Mouse (Mus musculus): ENCODE data around the gene Fam3b. TPM values are rescaled to one million over a fixed set of nuclear protein-coding genes. Genes with fewer than 3 reads are reported as not detected.
A peak's percentile ranks its signal among the peaks of the same experiment; 100 is the strongest.

Fam3b gene
- polyA plus RNA-seq, 1 experiment: 2.4 TPM

GRCm38 (mm10) chr16:97475581-97475980 lies 39.0 kb downstream of the Fam3b start:
- Histone ChIP-seq H3K4me1 (ENCODE audit: control insufficient read depth, insufficient read depth, low read length) (no peaks in the 10 kb centered on the region; the same call in 1 of the 2 replicates), H3K4me3 (replicated peaks; ENCODE audit: control insufficient read depth, low read depth, low read length) (no peak overlapping the region), H3K27ac (ENCODE audit: control insufficient read depth, insufficient read depth, low read depth, low read length, poor library complexity) (no peak overlapping the region)
- no peak for TF ChIP-seq CTCF (IDR thresholded peaks at IDR 0.05; ENCODE audit: control insufficient read depth, insufficient read depth, low read length)
- TF ChIP-seq POLR2A (IDR thresholded peaks at IDR 0.05; ENCODE audit: borderline replicate concordance, control insufficient read depth, low read depth, low read length): no peak
- WGBS: 75% methylated on average over 3 of the region's 3 CpGs

DNA sequence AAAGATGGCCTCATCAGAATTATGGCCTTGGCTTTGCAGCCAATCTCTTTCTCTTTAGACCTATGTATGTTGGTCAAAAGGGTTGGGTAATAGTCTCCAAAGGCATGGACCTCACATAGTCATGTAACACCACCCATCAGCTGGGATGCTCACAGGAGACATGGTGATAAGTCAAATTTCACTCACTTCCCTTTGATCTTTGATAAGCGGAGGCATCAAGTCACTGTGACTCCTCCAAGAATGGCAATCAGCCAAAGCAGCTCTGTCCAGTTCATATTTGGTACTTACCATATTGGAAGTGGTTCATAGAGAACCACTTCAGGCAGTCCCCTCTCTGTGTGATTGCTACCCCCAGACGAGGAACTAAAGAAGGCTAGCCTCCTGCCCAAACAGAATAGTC lies 39.9 kb downstream of the Fam3b start:
- 65% methylated on average over 2 of the region's 2 CpGs for WGBS
- TF ChIP-seq POLR2A (IDR thresholded peaks at IDR 0.05; ENCODE audit: borderline replicate concordance, control insufficient read depth, low read depth, low read length): no peak
- no peak for TF ChIP-seq CTCF (IDR thresholded peaks at IDR 0.05; ENCODE audit: control insufficient read depth, insufficient read depth, low read length)
- Histone ChIP-seq H3K27ac (ENCODE audit: control insufficient read depth, insufficient read depth, low read depth, low read length, poor library complexity) (no peak overlapping the region), H3K4me1 (ENCODE audit: control insufficient read depth, insufficient read depth, low read length) (no peaks in the 10 kb centered on the region; the same call in 1 of the 2 replicates), H3K4me3 (replicated peaks; ENCODE audit: control insufficient read depth, low read depth, low read length) (no peak overlapping the region)

DNA sequence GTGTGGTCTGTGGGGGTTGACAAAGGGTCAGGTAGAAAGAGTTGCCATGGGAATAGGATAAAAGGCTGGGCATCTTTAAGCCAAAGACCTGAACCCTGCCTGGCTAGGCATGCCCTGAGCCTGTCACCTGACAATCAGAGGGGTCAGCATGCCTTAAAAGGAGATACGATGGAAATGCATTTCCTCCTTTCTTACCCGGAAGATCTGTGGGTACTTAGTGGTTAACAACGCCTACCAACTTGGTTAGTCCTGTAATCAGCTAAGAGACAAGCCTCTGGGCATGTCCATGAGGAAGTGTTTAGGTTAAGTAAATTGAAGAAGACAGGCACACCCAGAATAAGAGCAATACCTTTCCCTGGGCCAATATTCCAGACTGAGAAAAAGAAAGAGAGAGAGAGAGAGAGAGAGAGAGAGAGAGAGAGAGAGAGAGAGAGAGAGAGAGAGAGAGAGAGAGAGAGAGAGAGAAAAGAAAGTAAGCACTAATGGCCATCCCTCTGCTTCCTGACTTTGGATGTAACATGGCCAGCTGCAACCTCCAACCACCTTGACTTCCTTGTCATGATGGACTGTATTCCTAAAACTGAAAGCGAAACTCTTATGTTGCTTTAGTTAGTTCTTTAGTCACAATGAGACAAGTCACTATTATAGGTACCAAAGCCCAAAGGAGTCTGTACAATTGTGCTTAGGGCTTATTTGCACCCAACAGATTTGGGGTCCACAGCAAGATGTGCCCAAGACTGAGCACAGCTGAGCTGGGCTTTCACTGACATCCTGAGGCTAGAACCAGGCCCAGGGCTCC lies 46.4 kb downstream of the Fam3b start:
- 28% methylated on average over 4 of the region's 4 CpGs for WGBS
- no peak overlapping the region for H3K27ac ChIP-seq (ENCODE audit: control insufficient read depth, insufficient read depth, low read depth, low read length, poor library complexity)
- no peak overlapping the region for H3K4me3 ChIP-seq (replicated peaks; ENCODE audit: control insufficient read depth, low read depth, low read length)
- peaks cover 3% of the 10 kb centered on the region for H3K4me1 ChIP-seq (ENCODE audit: control insufficient read depth, insufficient read depth, low read length)
- no peak for TF ChIP-seq CTCF (IDR thresholded peaks at IDR 0.05; ENCODE audit: control insufficient read depth, insufficient read depth, low read length)
- no peak for TF ChIP-seq POLR2A (IDR thresholded peaks at IDR 0.05; ENCODE audit: borderline replicate concordance, control insufficient read depth, low read depth, low read length)

GRCm38 (mm10) chr16:97467472-97467871 lies 47.1 kb downstream of the Fam3b start:
- Histone ChIP-seq H3K27ac (ENCODE audit: control insufficient read depth, insufficient read depth, low read depth, low read length, poor library complexity) (no peak overlapping the region), H3K4me3 (replicated peaks; ENCODE audit: control insufficient read depth, low read depth, low read length) (no peak overlapping the region), H3K4me1 (ENCODE audit: control insufficient read depth, insufficient read depth, low read length) (peaks cover 3% of the 10 kb centered on the region)
- WGBS: 63% methylated on average over 3 of the region's 3 CpGs
- TF ChIP-seq POLR2A (IDR thresholded peaks at IDR 0.05; ENCODE audit: borderline replicate concordance, control insufficient read depth, low read depth, low read length) (no peak), CTCF (IDR thresholded peaks at IDR 0.05; ENCODE audit: control insufficient read depth, insufficient read depth, low read length) (no peak)

DNA sequence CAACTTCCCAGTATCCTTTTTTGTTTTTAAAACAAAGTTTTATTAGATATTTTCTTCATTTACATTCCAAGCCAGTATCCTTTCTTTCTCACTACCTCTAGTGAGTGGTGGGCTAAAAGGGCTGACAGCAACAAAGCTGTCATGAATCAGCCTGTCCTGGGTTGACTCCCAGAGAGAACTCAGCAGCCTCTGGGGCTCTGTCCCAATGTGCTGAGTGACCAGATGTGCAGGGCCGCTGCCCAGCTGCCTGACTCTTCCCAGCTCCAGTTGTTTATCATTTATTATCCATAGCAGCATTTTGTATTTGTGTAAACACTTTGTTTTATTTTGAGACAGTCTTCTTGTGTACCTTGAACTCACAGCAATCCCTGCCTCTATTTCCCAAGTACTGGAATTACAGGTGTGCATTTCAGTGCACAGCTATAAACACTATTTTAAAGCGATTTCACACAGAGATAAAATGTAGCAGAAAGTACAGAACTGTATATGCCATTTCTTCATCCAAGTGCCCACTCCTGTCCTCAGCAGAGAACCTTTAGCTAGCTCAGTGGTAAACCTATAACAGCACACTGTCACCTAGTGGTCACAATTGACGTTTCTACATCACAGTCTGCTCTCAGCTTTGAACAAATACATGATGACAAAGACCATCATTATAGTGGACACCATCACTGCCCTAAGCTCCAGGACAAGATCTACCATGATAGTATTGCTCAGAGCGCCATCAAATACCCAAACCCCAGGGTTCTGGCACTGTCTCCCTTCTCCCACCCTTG lies 48.2 kb downstream of the Fam3b start:
- TF ChIP-seq POLR2A (IDR thresholded peaks at IDR 0.05; ENCODE audit: borderline replicate concordance, control insufficient read depth, low read depth, low read length): no peak
- no peak for TF ChIP-seq CTCF (IDR thresholded peaks at IDR 0.05; ENCODE audit: control insufficient read depth, insufficient read depth, low read length)
- H3K4me3 ChIP-seq (replicated peaks; ENCODE audit: control insufficient read depth, low read depth, low read length): no peak overlapping the region
- peaks cover 3% of the 10 kb centered on the region for H3K4me1 ChIP-seq (ENCODE audit: control insufficient read depth, insufficient read depth, low read length)
- 54% methylated on average over 4 of the region's 4 CpGs for WGBS
- no peak overlapping the region for H3K27ac ChIP-seq (ENCODE audit: control insufficient read depth, insufficient read depth, low read depth, low read length, poor library complexity)

GRCm38 (mm10) chr16:97462481-97463181 lies 52.0 kb downstream of the Fam3b start, which contains the start of gene Mx1:
Gene Mx1, minus strand, starts transcription at chr16:97462907.
- peak within 1 kb of the TSS; percentile 39 for H3K4me3 ChIP-seq (replicated peaks; ENCODE audit: control insufficient read depth, low read depth, low read length)
- H3K27ac ChIP-seq (ENCODE audit: control insufficient read depth, insufficient read depth, low read depth, low read length, poor library complexity): peak within 1 kb of the TSS; percentile 20
- 12% methylated on average over 4 of the region's 4 CpGs for WGBS
- TF ChIP-seq POLR2A (IDR thresholded peaks at IDR 0.05; ENCODE audit: borderline replicate concordance, control insufficient read depth, low read depth, low read length): no peak
- no peak for TF ChIP-seq CTCF (IDR thresholded peaks at IDR 0.05; ENCODE audit: control insufficient read depth, insufficient read depth, low read length)
- no peaks in the 10 kb centered on the region; the same call in none of the 2 replicates for H3K4me1 ChIP-seq (ENCODE audit: control insufficient read depth, insufficient read depth, low read length)

DNA sequence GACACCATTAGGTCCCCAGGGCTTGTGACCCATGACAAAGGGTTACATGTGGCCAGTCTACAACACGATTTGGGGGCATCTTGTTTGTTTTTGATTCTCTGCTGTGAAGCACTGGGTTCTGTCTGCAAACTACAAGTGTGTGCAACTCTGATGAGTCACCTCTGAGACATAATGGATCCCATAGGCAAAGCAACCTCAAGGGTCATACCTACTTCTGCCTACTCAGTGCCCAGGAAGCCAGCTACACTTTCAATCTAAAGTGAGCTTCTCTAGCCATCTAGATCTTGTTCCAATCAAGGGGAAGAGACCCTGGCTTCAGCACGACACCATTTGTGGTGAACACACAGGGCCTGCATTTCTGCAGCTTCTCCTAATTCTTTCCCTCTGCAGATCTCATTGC lies 53.3 kb downstream of the Fam3b start:
- Histone ChIP-seq H3K4me3 (replicated peaks; ENCODE audit: control insufficient read depth, low read depth, low read length) (peak overlapping the region; percentile 21), H3K4me1 (ENCODE audit: control insufficient read depth, insufficient read depth, low read length) (no peaks in the 10 kb centered on the region; the same call in 1 of the 2 replicates), H3K27ac (ENCODE audit: control insufficient read depth, insufficient read depth, low read depth, low read length, poor library complexity) (no peak overlapping the region)
- 53% methylated on average over 2 of the region's 2 CpGs for WGBS
- no peak for TF ChIP-seq POLR2A (IDR thresholded peaks at IDR 0.05; ENCODE audit: borderline replicate concordance, control insufficient read depth, low read depth, low read length)
- no peak for TF ChIP-seq CTCF (IDR thresholded peaks at IDR 0.05; ENCODE audit: control insufficient read depth, insufficient read depth, low read length)

DNA sequence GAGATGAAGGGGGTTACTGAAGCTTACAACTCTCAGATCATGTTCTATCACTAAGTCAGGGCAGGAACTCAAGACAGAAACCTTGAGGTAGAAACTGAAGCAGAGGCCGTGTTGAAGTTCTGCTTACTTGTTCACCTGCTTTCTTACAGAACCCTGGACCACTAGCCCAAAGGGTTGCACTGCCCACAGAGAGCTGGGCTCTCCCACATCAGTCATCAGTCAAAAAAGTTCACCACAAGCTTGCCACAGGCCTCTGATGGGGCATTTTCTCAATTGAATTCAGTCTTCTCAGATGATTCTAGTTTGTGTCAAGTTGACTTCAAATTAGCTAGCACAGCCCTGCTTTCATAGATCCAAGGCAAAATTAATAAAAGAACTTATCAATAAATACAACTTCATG lies 54.8 kb downstream of the Fam3b start:
- H3K4me1 ChIP-seq (ENCODE audit: control insufficient read depth, insufficient read depth, low read length): no peaks in the 10 kb centered on the region; the same call in 1 of the 2 replicates
- H3K4me3 ChIP-seq (replicated peaks; ENCODE audit: control insufficient read depth, low read depth, low read length): no peak overlapping the region
- WGBS: 49% methylated on average over 1 of the region's 1 CpGs
- no peak overlapping the region for H3K27ac ChIP-seq (ENCODE audit: control insufficient read depth, insufficient read depth, low read depth, low read length, poor library complexity)
- TF ChIP-seq POLR2A (IDR thresholded peaks at IDR 0.05; ENCODE audit: borderline replicate concordance, control insufficient read depth, low read depth, low read length) (no peak), CTCF (IDR thresholded peaks at IDR 0.05; ENCODE audit: control insufficient read depth, insufficient read depth, low read length) (no peak)
